Mouse (Mus musculus) small intestine, adult 2 months (tissue): ENCODE results near the gene Slc39a7. TPM values are rescaled to one million over a fixed set of nuclear protein-coding genes. Genes with fewer than 3 reads are reported as not detected.
A peak's percentile ranks its signal among the peaks of the same experiment; 100 is the strongest.

ENCODE experiments used
- H3K27ac ChIP-seq: fragments of 200-500 bp; 2 replicates; pipeline ENCODE4 v1.5.1; 2012; ENCODE audit warnings: low read depth, low read length, control low read depth, inconsistent platforms; ENCODE audit not compliant: insufficient read depth
- H3K27me3 ChIP-seq: fragments of 200-500 bp; 2 replicates; pipeline ENCODE4 v1.6.1; 2012; ENCODE audit warnings: mild to moderate bottlenecking, moderate library complexity, low read length, inconsistent platforms; ENCODE audit not compliant: control insufficient read depth, insufficient read depth
- H3K36me3 ChIP-seq: fragments of 200-500 bp; 2 replicates; pipeline ENCODE4 v1.6.1; 2012; ENCODE audit warnings: mild to moderate bottlenecking, low read length, control low read depth, inconsistent platforms; ENCODE audit not compliant: control insufficient read depth, insufficient read depth
- H3K4me1 ChIP-seq: fragments of 200-500 bp; 2 replicates; pipeline ENCODE4 v1.6.1; 2012; ENCODE audit warnings: low read length, inconsistent platforms, mixed read lengths; ENCODE audit not compliant: control insufficient read depth, insufficient read depth, insufficient read length
- H3K4me3 ChIP-seq: fragments of 200-500 bp; 2 replicates; pipeline ENCODE4 v1.5.1; 2012; ENCODE audit warnings: low read depth, mild to moderate bottlenecking, control low read depth, inconsistent platforms, low read length, moderate library complexity
- CTCF ChIP-seq: fragments of 200-500 bp; IDR thresholded peaks from 2 replicates; pipeline ENCODE4 v1.5.1; 2012; ENCODE audit warnings: low read depth, mild to moderate bottlenecking, control low read depth, inconsistent platforms, low read length, moderate library complexity, mixed read lengths; ENCODE audit not compliant: insufficient replicate concordance, insufficient read length; ENCODE audit errors: extremely low read depth
- POLR2A ChIP-seq: fragments of 200-500 bp; IDR thresholded peaks from 2 replicates; pipeline ENCODE4 v1.6.1; 2012; ENCODE audit warnings: low read depth, mild to moderate bottlenecking, control low read depth, inconsistent platforms, low read length, moderate library complexity
- WGBS: fragments of 180-500 bp; shearing (Covaris S2); methylation state at CpG from one replicate; pipeline ENCODE4 v1.1.7; 2018; 5-methylcytosine and 5-hydroxymethylcytosine counted together
- polyA plus RNA-seq: library from polyadenylated mRNA; depleted of rRNA; stranded (reverse); fragments of >200 nt; gene quantifications from 2 replicates; pipeline ENCODE4 v1.2.3, GENCODE M21; 2012; rRNA removed

The Slc39a7 gene
- polyA plus RNA-seq, 1 experiment, result 119 TPM

- 44% methylated on average over 6 of the region's 6 CpGs for WGBS
- peak overlapping the region; percentile 87 for H3K27ac ChIP-seq
- H3K27me3 ChIP-seq, result no peaks in the 10 kb centered on the region
- peaks cover 26% of the 10 kb centered on the region for H3K4me1 ChIP-seq
- no peaks in the 10 kb centered on the region for H3K36me3 ChIP-seq
- no peak overlapping the region for H3K4me3 ChIP-seq
- TF ChIP-seq POLR2A (no peak), CTCF (no peak)
These were observed 51.9 kb downstream of the Slc39a7 start for GRCm38 (mm10) chr17:33979512-33980050.

GRCm38 (mm10) chr17:33978631-33979031 is 52.9 kb downstream of the Slc39a7 start:
- Histone ChIP-seq H3K27ac (peak overlapping the region; percentile 87), H3K4me3 (peak overlapping the region; percentile 79), H3K4me1 (peaks cover 26% of the 10 kb centered on the region), H3K36me3 (no peaks in the 10 kb centered on the region), H3K27me3 (no peaks in the 10 kb centered on the region)
- TF ChIP-seq POLR2A (peak; percentile 82), CTCF (no peak)
- under 1% methylated on average over 17 of the region's 17 CpGs for WGBS

Other genes starting within 250 kb of the Slc39a7 start
- gene Angptl4, start 249.9 kb downstream of the Slc39a7 start, polyA plus RNA-seq, result 14.7 and 57.3 TPM in 2 replicates
- gene Kank3, start 221.2 kb downstream of the Slc39a7 start, polyA plus RNA-seq, result 20.6 and 21.1 TPM in 2 replicates
- 296 and 444 TPM in 2 replicates for gene Rps28, start 207.1 kb downstream of the Slc39a7 start, polyA plus RNA-seq
- gene Ndufa7, start 207.1 kb downstream of the Slc39a7 start, polyA plus RNA-seq, result 337 and 417 TPM in 2 replicates
- gene Cd320, start 188.6 kb downstream of the Slc39a7 start, polyA plus RNA-seq, result 14.9 and 22.1 TPM in 2 replicates
- not detected in 2 replicates for gene Gm7029, start 157.8 kb downstream of the Slc39a7 start, polyA plus RNA-seq
- gene Kifc1, start 141.0 kb downstream of the Slc39a7 start, polyA plus RNA-seq, result 3.9 and 7.5 TPM in 2 replicates
- not detected in 2 replicates for gene Platr17, start 126.5 kb downstream of the Slc39a7 start, polyA plus RNA-seq
- gene Daxx, start 122.3 kb downstream of the Slc39a7 start, polyA plus RNA-seq, result 20.7 and 48.6 TPM in 2 replicates
- gene Tapbp, start 115.8 kb downstream of the Slc39a7 start, polyA plus RNA-seq, result 151 and 367 TPM in 2 replicates
- gene Zbtb22, start 115.8 kb downstream of the Slc39a7 start, polyA plus RNA-seq, result 64.1 and 134 TPM in 2 replicates
- gene Rgl2, start 102.1 kb downstream of the Slc39a7 start, polyA plus RNA-seq, result 45.3 and 60.7 TPM in 2 replicates
- 9.3 and 19.4 TPM in 2 replicates for gene Pfdn6, start 91.3 kb downstream of the Slc39a7 start, polyA plus RNA-seq
- 10.0 and 12.4 TPM in 2 replicates for gene Wdr46, start 91.0 kb downstream of the Slc39a7 start, polyA plus RNA-seq
- gene B3galt4, start 80.2 kb downstream of the Slc39a7 start, polyA plus RNA-seq, result 14.8 and 24.6 TPM in 2 replicates
- gene Vps52, start 75.9 kb downstream of the Slc39a7 start, polyA plus RNA-seq, result 28.4 and 52.3 TPM in 2 replicates
- gene Rps18, start 75.7 kb downstream of the Slc39a7 start, polyA plus RNA-seq, result 509 and 766 TPM in 2 replicates
- 2,533 and 6,705 TPM in 2 replicates for gene H2-K1, start 31.3 kb downstream of the Slc39a7 start, polyA plus RNA-seq
- 15.5 and 29.9 TPM in 2 replicates for gene Ring1, start 7.0 kb downstream of the Slc39a7 start, polyA plus RNA-seq
- gene H2-Ke6, start 3.6 kb downstream of the Slc39a7 start, polyA plus RNA-seq, result 52.4 and 75.8 TPM in 2 replicates
- gene Rxrb, start 130 bp upstream of the Slc39a7 start, polyA plus RNA-seq, result 26.3 and 64.2 TPM in 2 replicates
- gene Col11a2, start 7.8 kb upstream of the Slc39a7 start, polyA plus RNA-seq, result 0.90 and 2.4 TPM in 2 replicates
- 7.2 and 16.6 TPM in 2 replicates for gene H2-Oa, start 60.7 kb upstream of the Slc39a7 start, polyA plus RNA-seq
- 35.4 and 169 TPM in 2 replicates for gene H2-DMa, start 87.9 kb upstream of the Slc39a7 start, polyA plus RNA-seq
- gene Brd2, start 91.0 kb upstream of the Slc39a7 start, polyA plus RNA-seq, result 41.2 and 73.1 TPM in 2 replicates
- 12.7 and 25.4 TPM in 2 replicates for gene H2-DMb2, start 111.6 kb upstream of the Slc39a7 start, polyA plus RNA-seq
- 39.0 and 281 TPM in 2 replicates for gene H2-DMb1, start 121.4 kb upstream of the Slc39a7 start, polyA plus RNA-seq
- 35.1 and 100 TPM in 2 replicates for gene Tap1, start 155.9 kb upstream of the Slc39a7 start, polyA plus RNA-seq
- gene Psmb9, start 156.1 kb upstream of the Slc39a7 start, polyA plus RNA-seq, result 112 and 204 TPM in 2 replicates
- 135 and 293 TPM in 2 replicates for gene Psmb8, start 166.0 kb upstream of the Slc39a7 start, polyA plus RNA-seq
- gene Tap2, start 171.8 kb upstream of the Slc39a7 start, polyA plus RNA-seq, result 30.4 and 66.1 TPM in 2 replicates
- 5.3 and 13.7 TPM in 2 replicates for gene H2-Ob, start 207.2 kb upstream of the Slc39a7 start, polyA plus RNA-seq
- 860 and 5,426 TPM in 2 replicates for gene H2-Ab1, start 226.0 kb upstream of the Slc39a7 start, polyA plus RNA-seq